17 mouse cellular contexts compared by ENCODE assay signal in genomic region chr12:31185933-31186845, GRCm38 (mm10). TPM values are rescaled to one million over a fixed set of nuclear protein-coding genes. Genes with fewer than 3 reads are reported as not detected.
A peak's percentile ranks its signal among the peaks of the same experiment; 100 is the strongest.
DNase-seq lines count a peak whose midpoint lies in the region; ATAC-seq and TF ChIP-seq lines count a peak whose summit lies in the region.
"Had no signal": no experiment of that assay in that cellular context is flagged by ENCODE, and none has a peak within 500 bp of the region (broad histone marks: within the 10 kb centered on the region; RNA-seq: fewer than 3 reads in every experiment).

No protein-coding gene starts in this region.

- no peaks in the 10 kb centered on the region for H3K36me3 ChIP-seq in midbrain, embryonic 11.5 days (ENCODE audit: control insufficient read depth, insufficient read depth, low read length)
- no peaks in the 10 kb centered on the region for H3K36me3 ChIP-seq in midbrain, embryonic 14.5 days (ENCODE audit: control insufficient read depth, insufficient read depth, low read length)
- no peaks in the 10 kb centered on the region for H3K36me3 ChIP-seq in embryonic facial prominence, embryonic 14.5 days (ENCODE audit: control insufficient read depth, insufficient read depth, low read length)
- no peaks in the 10 kb centered on the region for H3K36me3 ChIP-seq in limb, embryonic 14.5 days (ENCODE audit: control insufficient read depth, insufficient read depth, low read length)
- H3K36me3 ChIP-seq: liver, embryonic 13.5 days had no signal

- no peaks in the 10 kb centered on the region for H3K4me1 ChIP-seq in midbrain, embryonic 11.5 days (ENCODE audit: control insufficient read depth, insufficient read depth, low read length)
- peaks cover 3% of the 10 kb centered on the region; the same call in 1 of the 2 replicates for H3K4me1 ChIP-seq in midbrain, embryonic 14.5 days (ENCODE audit: control insufficient read depth, insufficient read depth, low read length)
- H3K4me1 ChIP-seq in embryonic facial prominence, embryonic 14.5 days (ENCODE audit: control insufficient read depth, insufficient read depth, low read length) = peaks cover 27% of the 10 kb centered on the region
- peaks cover 24% of the 10 kb centered on the region for H3K4me1 ChIP-seq in limb, embryonic 14.5 days (ENCODE audit: control insufficient read depth, insufficient read depth, low read length)
- H3K4me1 ChIP-seq: liver, embryonic 13.5 days had no signal

- no peak for DNase-seq in frontal cortex, postnatal 36 days (ENCODE audit: low spot score in 2 of 2)
- DNase-seq in midbrain, embryonic 11.5 days (ENCODE audit: low spot score, missing footprints) = peak; percentile 65
- no peak for DNase-seq in midbrain, embryonic 14.5 days
- no peak for DNase-seq in embryonic facial prominence, embryonic 14.5 days (ENCODE audit: low spot score)
- DNase-seq in limb, embryonic 14.5 days (ENCODE audit: low spot score) = no peak
- no peak for DNase-seq in layer of hippocampus, postnatal 36 days
- no peak for DNase-seq in cerebellum, postnatal 4 days (ENCODE audit: low spot score in 2 of 2)
- DNase-seq: B cell, adult 2 months; heart, adult 2 months; kidney, postnatal 25 days; liver, embryonic 13.5 days had no signal

- no peak overlapping the region for H3K4me3 ChIP-seq in midbrain, embryonic 11.5 days (ENCODE audit: low read depth, low read length)
- no peak overlapping the region for H3K4me3 ChIP-seq in midbrain, embryonic 14.5 days (replicated peaks; ENCODE audit: low read depth, low read length)
- H3K4me3 ChIP-seq in embryonic facial prominence, embryonic 14.5 days (ENCODE audit: low read depth, low read length) = no peak overlapping the region
- no peak overlapping the region for H3K4me3 ChIP-seq in limb, embryonic 14.5 days (replicated peaks; ENCODE audit: low read length)
- H3K4me3 ChIP-seq: heart, adult 2 months; liver, embryonic 13.5 days had no signal

- no peaks in the 10 kb centered on the region for H3K9me3 ChIP-seq in midbrain, embryonic 11.5 days (ENCODE audit: control insufficient read depth, low read length)
- H3K9me3 ChIP-seq in midbrain, embryonic 14.5 days (ENCODE audit: control insufficient read depth, low read length) = no peaks in the 10 kb centered on the region
- H3K9me3 ChIP-seq in embryonic facial prominence, embryonic 14.5 days (ENCODE audit: control insufficient read depth, low read length) = no peaks in the 10 kb centered on the region
- H3K9me3 ChIP-seq in limb, embryonic 14.5 days (ENCODE audit: control insufficient read depth, low read length) = no peaks in the 10 kb centered on the region
- H3K9me3 ChIP-seq: liver, embryonic 13.5 days had no signal

- H3K27me3 ChIP-seq in midbrain, embryonic 11.5 days (ENCODE audit: control insufficient read depth, insufficient read depth, low read length) = no peaks in the 10 kb centered on the region
- H3K27me3 ChIP-seq in midbrain, embryonic 14.5 days (ENCODE audit: control insufficient read depth, insufficient read depth, low read length) = no peaks in the 10 kb centered on the region
- no peaks in the 10 kb centered on the region for H3K27me3 ChIP-seq in embryonic facial prominence, embryonic 14.5 days (replicated peaks; ENCODE audit: control insufficient read depth, insufficient read depth, low read length)
- no peaks in the 10 kb centered on the region for H3K27me3 ChIP-seq in limb, embryonic 14.5 days (ENCODE audit: control insufficient read depth, insufficient read depth, low read length)
- H3K27me3 ChIP-seq: liver, embryonic 13.5 days had no signal

- no peak overlapping the region for H3K4me2 ChIP-seq in midbrain, embryonic 11.5 days
- no peak overlapping the region for H3K4me2 ChIP-seq in midbrain, embryonic 14.5 days (ENCODE audit: low read length)
- no peak overlapping the region for H3K4me2 ChIP-seq in embryonic facial prominence, embryonic 14.5 days (ENCODE audit: low read depth, low read length)
- no peak overlapping the region for H3K4me2 ChIP-seq in limb, embryonic 14.5 days (replicated peaks; ENCODE audit: low read depth, low read length, severe bottlenecking)
- H3K4me2 ChIP-seq: liver, embryonic 13.5 days had no signal

- peak; percentile 50 for ATAC-seq in frontal cortex, adult (ENCODE audit: low TSS enrichment)
- no peak for ATAC-seq in midbrain, embryonic 11.5 days (ENCODE audit: low FRiP score)
- ATAC-seq in midbrain, embryonic 14.5 days (ENCODE audit: low FRiP score, low TSS enrichment) = no peak
- no peak for ATAC-seq in embryonic facial prominence, embryonic 14.5 days (ENCODE audit: low read depth)
- 0 out of 2 replicates have a peak, but pooled peaks have one; percentile 12 for ATAC-seq in limb, embryonic 14.5 days (ENCODE audit: low FRiP score, low read depth)

- TF ChIP-seq POLR2A in limb, embryonic 14.5 days (IDR thresholded peaks at IDR 0.05; ENCODE audit: borderline replicate concordance, extremely low read depth, insufficient read depth, insufficient read length) = no peak

- H3K27ac ChIP-seq in midbrain, embryonic 11.5 days (ENCODE audit: low read depth, low read length) = no peak overlapping the region
- no peak overlapping the region for H3K27ac ChIP-seq in midbrain, embryonic 14.5 days (replicated peaks; ENCODE audit: low read depth, low read length)
- peak overlapping the region; percentile 84 for H3K27ac ChIP-seq in embryonic facial prominence, embryonic 14.5 days (replicated peaks; ENCODE audit: low read depth, low read length)
- H3K27ac ChIP-seq in limb, embryonic 14.5 days (replicated peaks; ENCODE audit: low read depth, low read length) = peak overlapping the region; percentile 70
- H3K27ac ChIP-seq: heart, adult 2 months; liver, embryonic 13.5 days had no signal

- no peak overlapping the region for H3K9ac ChIP-seq in midbrain, embryonic 11.5 days (ENCODE audit: low read length)
- H3K9ac ChIP-seq in midbrain, embryonic 14.5 days (replicated peaks; ENCODE audit: low read length) = no peak overlapping the region
- no peak overlapping the region for H3K9ac ChIP-seq in embryonic facial prominence, embryonic 14.5 days (ENCODE audit: low read depth, low read length)
- no peak overlapping the region for H3K9ac ChIP-seq in limb, embryonic 14.5 days (ENCODE audit: low read depth, low read length, severe bottlenecking)
- H3K9ac ChIP-seq: liver, embryonic 13.5 days had no signal

- whole genome bisulfite sequencing in midbrain, embryonic 11.5 days = 77% methylated on average over 8 of the region's 8 CpGs
- 77% methylated on average over 8 of the region's 8 CpGs for WGBS in midbrain, embryonic 14.5 days
- WGBS in embryonic facial prominence, embryonic 14.5 days = 56% methylated on average over 8 of the region's 8 CpGs
- 66% methylated on average over 8 of the region's 8 CpGs for WGBS in limb, embryonic 14.5 days

RNA-seq across cellular contexts. Expression of gene Gm6993, which starts 54.4 kb away (rescaled TPM):
- polyA plus RNA-seq in midbrain, embryonic 11.5 days (2014; fragmentation: Nextera tagmentation; extraction: Ambion mirVana) = not detected in 2 replicates
- not detected in 2 replicates for polyA plus RNA-seq in midbrain, embryonic 14.5 days (2014; fragmentation: Nextera tagmentation; extraction: Ambion mirVana)
- not detected in 2 replicates for polyA plus RNA-seq in embryonic facial prominence, embryonic 14.5 days (2014; fragmentation: Nextera tagmentation; extraction: Ambion mirVana)
- not detected in 2 replicates for polyA plus RNA-seq in limb, embryonic 14.5 days (2012; rRNA removed)
- polyA plus RNA-seq in limb, embryonic 14.5 days (2014; fragmentation: Nextera tagmentation; extraction: Ambion mirVana) = not detected in 2 replicates
- total RNA-seq in layer of hippocampus, postnatal 36 days (2021) = not detected
- total RNA-seq: adrenal gland, adult 18-20 months; heart, adult 2 months; hematopoietic stem cell, adult 5-6 weeks; left cerebral cortex, adult 18-20 months; megakaryocyte-erythroid progenitor cell, adult 5-6 weeks had no signal
- polyA plus RNA-seq: cortical plate, adult 2 months; heart, adult 2 months; liver, embryonic 13.5 days had no signal

Comparison
In these comparisons a context has a peak if more than half of its experiments do, and no peak if none do; other contexts are left out.
1. ATAC-seq: peak in frontal cortex, adult (single experiment) and limb, embryonic 14.5 days (single experiment); none in midbrain, embryonic 11.5 days (single experiment), midbrain, embryonic 14.5 days (single experiment) and embryonic facial prominence, embryonic 14.5 days (single experiment).
2. H3K27ac ChIP-seq: peak in embryonic facial prominence, embryonic 14.5 days (single experiment) and limb, embryonic 14.5 days (single experiment); none in midbrain, embryonic 11.5 days (single experiment) and midbrain, embryonic 14.5 days (single experiment).